Mouse (Mus musculus): ENCODE data around the gene Gm8279. TPM values are rescaled to one million over a fixed set of nuclear protein-coding genes. Genes with fewer than 3 reads are reported as not detected.
"Not testable (repeated sequence)": the region's sequence is repeated elsewhere in the genome, so short reads cannot be mapped to it uniquely, and the experiment has no call there.

Gm8279 gene
- not detected in 2 replicates for polyA plus RNA-seq (2014; fragmentation: Nextera tagmentation; extraction: Ambion mirVana)

GRCm38 (mm10) chr14:5131219-5131618, at the start of gene Gm8279:
TSS of gene Gm8279 (plus strand) at chr14:5131519.
- not testable (repeated sequence) for H3K4me1 ChIP-seq (ENCODE audit: control insufficient read depth, insufficient read depth, low read length); H3K36me3 ChIP-seq (ENCODE audit: control insufficient read depth, insufficient read depth, low read length); DNase-seq (ENCODE audit: low spot score); H3K9me3 ChIP-seq (ENCODE audit: control insufficient read depth, low read length); H3K27me3 ChIP-seq (replicated peaks; ENCODE audit: control insufficient read depth, insufficient read depth, low read length); H3K9ac ChIP-seq (ENCODE audit: low read depth, low read length); ATAC-seq (ENCODE audit: low read depth); H3K27ac ChIP-seq (replicated peaks; ENCODE audit: low read depth, low read length); H3K4me2 ChIP-seq (ENCODE audit: low read depth, low read length); H3K4me3 ChIP-seq (ENCODE audit: low read depth, low read length)
- 75% methylated on average over 1 of the region's 2 CpGs for WGBS

- H3K4me3 ChIP-seq (ENCODE audit: low read depth, low read length); H3K4me2 ChIP-seq (ENCODE audit: low read depth, low read length); H3K36me3 ChIP-seq (ENCODE audit: control insufficient read depth, insufficient read depth, low read length); DNase-seq (ENCODE audit: low spot score); H3K9me3 ChIP-seq (ENCODE audit: control insufficient read depth, low read length); ATAC-seq (ENCODE audit: low read depth); H3K9ac ChIP-seq (ENCODE audit: low read depth, low read length); H3K4me1 ChIP-seq (ENCODE audit: control insufficient read depth, insufficient read depth, low read length); H3K27ac ChIP-seq (replicated peaks; ENCODE audit: low read depth, low read length); H3K27me3 ChIP-seq (replicated peaks; ENCODE audit: control insufficient read depth, insufficient read depth, low read length): not testable (repeated sequence)
- no CpG with 5 or more reads among the region's 1 CpGs for WGBS
Measured at GRCm38 (mm10) chr14:5164235-5164634, 32.9 kb downstream of the Gm8279 start, which contains the start of gene Gm3317. TSS of gene Gm3317 (plus strand) at chr14:5164535.

DNA sequence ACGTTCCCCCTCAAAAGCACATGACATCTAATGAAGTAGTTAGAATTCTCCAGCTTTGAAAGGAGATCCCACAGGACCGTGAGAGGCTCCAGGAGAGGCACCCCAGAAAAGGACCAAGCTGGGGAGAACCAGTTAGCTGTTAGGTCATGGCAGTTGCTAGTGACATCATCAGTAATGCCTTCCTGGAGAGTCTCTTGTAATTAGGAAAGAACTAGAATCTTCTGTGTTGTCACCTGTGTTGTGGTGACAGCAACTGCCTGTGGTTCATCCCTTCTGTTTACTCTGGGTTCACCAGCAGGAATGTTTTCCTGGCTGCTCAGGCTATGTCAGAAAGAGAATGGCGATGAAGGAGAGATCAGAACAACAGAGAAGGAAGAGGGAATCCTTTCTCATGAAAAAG, 54.2 kb downstream of the Gm8279 start, which contains the start of gene Gm8271:
Gene Gm8271 (plus strand): TSS at position 301 of the 400 bp plus-strand sequence.
- not testable (repeated sequence) for H3K9me3 ChIP-seq (ENCODE audit: control insufficient read depth, low read length); ATAC-seq (ENCODE audit: low read depth); H3K4me3 ChIP-seq (ENCODE audit: low read depth, low read length); H3K4me2 ChIP-seq (ENCODE audit: low read depth, low read length); H3K9ac ChIP-seq (ENCODE audit: low read depth, low read length); H3K4me1 ChIP-seq (ENCODE audit: control insufficient read depth, insufficient read depth, low read length); H3K27ac ChIP-seq (replicated peaks; ENCODE audit: low read depth, low read length); H3K36me3 ChIP-seq (ENCODE audit: control insufficient read depth, insufficient read depth, low read length); H3K27me3 ChIP-seq (replicated peaks; ENCODE audit: control insufficient read depth, insufficient read depth, low read length); DNase-seq (ENCODE audit: low spot score)
- WGBS = no CpG with 5 or more reads among the region's 3 CpGs

Other genes starting within 250 kb of the Gm8279 start
- not detected in 2 replicates for gene Gm3278, start 239.1 kb upstream of the Gm8279 start, polyA plus RNA-seq (2014; fragmentation: Nextera tagmentation; extraction: Ambion mirVana)
- not detected in 2 replicates for gene Gm8297, start 147.6 kb upstream of the Gm8279 start, polyA plus RNA-seq (2014; fragmentation: Nextera tagmentation; extraction: Ambion mirVana)
- gene Gm3298, start 115.6 kb upstream of the Gm8279 start, polyA plus RNA-seq (2014; fragmentation: Nextera tagmentation; extraction: Ambion mirVana) = not detected in 2 replicates
- gene 4930555G01Rik, start 80.9 kb upstream of the Gm8279 start, polyA plus RNA-seq (2014; fragmentation: Nextera tagmentation; extraction: Ambion mirVana) = not detected in 2 replicates
- gene Gm8281, start 60.5 kb upstream of the Gm8279 start, polyA plus RNA-seq (2014; fragmentation: Nextera tagmentation; extraction: Ambion mirVana) = 0.38 and 0.57 TPM in 2 replicates
- gene Gm3317, start 33.0 kb downstream of the Gm8279 start, polyA plus RNA-seq (2014; fragmentation: Nextera tagmentation; extraction: Ambion mirVana) = not detected in 2 replicates
- gene Gm8271, start 54.3 kb downstream of the Gm8279 start, polyA plus RNA-seq (2014; fragmentation: Nextera tagmentation; extraction: Ambion mirVana) = not detected in 2 replicates
- not detected in 2 replicates for gene Gm3526, start 129.1 kb downstream of the Gm8279 start, polyA plus RNA-seq (2014; fragmentation: Nextera tagmentation; extraction: Ambion mirVana)
- not detected in 2 replicates for gene Gm3542, start 203.4 kb downstream of the Gm8279 start, polyA plus RNA-seq (2014; fragmentation: Nextera tagmentation; extraction: Ambion mirVana)